8 mouse cellular contexts compared by ENCODE assay signal in genomic region chr7:55968258-55968901, GRCm38 (mm10). TPM values are rescaled to one million over a fixed set of nuclear protein-coding genes. Genes with fewer than 3 reads are reported as not detected.
DNase-seq lines count a peak whose midpoint lies in the region; ATAC-seq lines count a peak whose summit lies in the region.

No protein-coding gene starts in this region.

- peak overlapping the region; percentile 66 for H3K4me2 ChIP-seq in liver, embryonic 15.5 days
- H3K4me2 ChIP-seq in neural tube, embryonic 13.5 days: peak overlapping the region; percentile 41
- H3K4me2 ChIP-seq in forebrain, embryonic 13.5 days: no peak overlapping the region

- 10% methylated on average over 16 of the region's 16 CpGs for WGBS in liver, embryonic 15.5 days (ENCODE audit: insufficient replicate concordance)
- WGBS in neural tube, embryonic 13.5 days: 36% methylated on average over 16 of the region's 16 CpGs
- 60% methylated on average over 16 of the region's 16 CpGs for WGBS in forebrain, embryonic 13.5 days

- H3K27ac ChIP-seq in liver, embryonic 15.5 days (replicated peaks): peak overlapping the region; percentile 71
- H3K27ac ChIP-seq in neural tube, embryonic 13.5 days (replicated peaks): no peak overlapping the region
- H3K27ac ChIP-seq in forebrain, embryonic 13.5 days: no peak overlapping the region

- DNase-seq in urinary bladder, postnatal 14 days (ENCODE audit: low spot score): peak; percentile 35
- DNase-seq in urinary bladder, adult 2 months (ENCODE audit: low spot score): no peak
- DNase-seq in heart, postnatal 4 days: peak; percentile 16
- DNase-seq in layer of hippocampus, adult 18-20 months (ENCODE audit: low spot score in 2 of 2): no peak

- peak overlapping the region; percentile 54 for H3K9ac ChIP-seq in liver, embryonic 15.5 days
- H3K9ac ChIP-seq in neural tube, embryonic 13.5 days: peak overlapping the region; percentile 31
- H3K9ac ChIP-seq in forebrain, embryonic 13.5 days: no peak overlapping the region

- H3K4me1 ChIP-seq in liver, embryonic 15.5 days (replicated peaks): peaks cover 42% of the 10 kb centered on the region
- H3K4me1 ChIP-seq in neural tube, embryonic 13.5 days (replicated peaks): peaks cover 10% of the 10 kb centered on the region
- H3K4me1 ChIP-seq in forebrain, embryonic 13.5 days: peaks cover under 1% of the 10 kb centered on the region; the same call in 1 of the 2 replicates

- peak overlapping the region; percentile 57 for H3K4me3 ChIP-seq in liver, embryonic 15.5 days (replicated peaks)
- peak overlapping the region; percentile 18 for H3K4me3 ChIP-seq in neural tube, embryonic 13.5 days
- H3K4me3 ChIP-seq in forebrain, embryonic 13.5 days: no peak overlapping the region

- no peaks in the 10 kb centered on the region for H3K27me3 ChIP-seq in liver, embryonic 15.5 days
- H3K27me3 ChIP-seq in neural tube, embryonic 13.5 days: no peaks in the 10 kb centered on the region
- H3K27me3 ChIP-seq in forebrain, embryonic 13.5 days: no peaks in the 10 kb centered on the region

- H3K9me3 ChIP-seq in liver, embryonic 15.5 days (replicated peaks): no peaks in the 10 kb centered on the region
- H3K9me3 ChIP-seq in neural tube, embryonic 13.5 days: no peaks in the 10 kb centered on the region
- H3K9me3 ChIP-seq in forebrain, embryonic 13.5 days (replicated peaks): no peaks in the 10 kb centered on the region

- H3K36me3 ChIP-seq in liver, embryonic 15.5 days (replicated peaks): no peaks in the 10 kb centered on the region
- no peaks in the 10 kb centered on the region for H3K36me3 ChIP-seq in neural tube, embryonic 13.5 days
- H3K36me3 ChIP-seq in forebrain, embryonic 13.5 days (ENCODE audit: poor library complexity, severe bottlenecking): 0 out of 2 replicates have a peak, but pooled peaks cover 4% of the 10 kb centered on the region

- ATAC-seq in common myeloid progenitor, adult 5-6 weeks (replicated peaks; ENCODE audit: low read depth, poor library complexity, severe bottlenecking): peak; percentile 95
- ATAC-seq in liver, embryonic 15.5 days (ENCODE audit: insufficient read depth): peak; percentile 85
- ATAC-seq in neural tube, embryonic 13.5 days (ENCODE audit: low read depth): no peak
- no peak for ATAC-seq in forebrain, embryonic 13.5 days

RNA-seq across cellular contexts. Expression of gene Nipa2, which starts 6.1 kb away (rescaled TPM):
- polyA plus RNA-seq in urinary bladder, adult 2 months (2012; rRNA removed): 31.4 and 32.8 TPM in 2 replicates
- total RNA-seq in common myeloid progenitor, adult 5-6 weeks (2017): 26.8 and 33.6 TPM in 2 replicates
- total RNA-seq in heart, postnatal 4 days (2021): 10 to 100 TPM; 52.7 to 54.0 TPM
- polyA plus RNA-seq in liver, embryonic 15.5 days (2015; fragmentation: Nextera tagmentation; extraction: Ambion mirVana): 21.0 and 23.6 TPM in 2 replicates
- polyA plus RNA-seq in neural tube, embryonic 13.5 days (2015; fragmentation: Nextera tagmentation; extraction: Ambion mirVana): 40.3 and 42.0 TPM in 2 replicates
- 39.3 and 41.9 TPM in 2 replicates for polyA plus RNA-seq in forebrain, embryonic 13.5 days (2015; fragmentation: Nextera tagmentation; extraction: Ambion mirVana)
- total RNA-seq in layer of hippocampus, adult 18-20 months (2021): 10 to 100 TPM; 41.7 to 44.4 TPM

RNA-seq across cellular contexts. Expression of gene Nipa1, which starts 51.4 kb away (rescaled TPM):
- 13.5 and 13.8 TPM in 2 replicates for polyA plus RNA-seq in urinary bladder, adult 2 months (2012; rRNA removed)
- total RNA-seq in common myeloid progenitor, adult 5-6 weeks (2017): 10.6 and 10.7 TPM in 2 replicates
- total RNA-seq in heart, postnatal 4 days (2021): 1 to 10 TPM; 3.7 to 3.8 TPM
- 13.6 and 15.4 TPM in 2 replicates for polyA plus RNA-seq in liver, embryonic 15.5 days (2015; fragmentation: Nextera tagmentation; extraction: Ambion mirVana)
- polyA plus RNA-seq in neural tube, embryonic 13.5 days (2015; fragmentation: Nextera tagmentation; extraction: Ambion mirVana): 23.4 and 25.9 TPM in 2 replicates
- 14.8 and 15.8 TPM in 2 replicates for polyA plus RNA-seq in forebrain, embryonic 13.5 days (2015; fragmentation: Nextera tagmentation; extraction: Ambion mirVana)
- total RNA-seq in layer of hippocampus, adult 18-20 months (2021): 10 to 100 TPM; 57.1 to 59.4 TPM

Comparison
In these comparisons a context has a peak if more than half of its experiments do, and no peak if none do; other contexts are left out.
1. DNase-seq: peak in urinary bladder, postnatal 14 days (single experiment) and heart, postnatal 4 days (single experiment); none in urinary bladder, adult 2 months (single experiment) and layer of hippocampus, adult 18-20 months (0 of 2).
2. ATAC-seq: peak in common myeloid progenitor, adult 5-6 weeks (single experiment) and liver, embryonic 15.5 days (single experiment); none in neural tube, embryonic 13.5 days (single experiment) and forebrain, embryonic 13.5 days (single experiment).